Mouse (Mus musculus) bone marrow, adult 2 months (tissue): Measurements from ENCODE around the gene Glipr1. TPM values are rescaled to one million over a fixed set of nuclear protein-coding genes. Genes with fewer than 3 reads are reported as not detected.
A peak's percentile ranks its signal among the peaks of the same experiment; 100 is the strongest.
"Not testable (repeated sequence)": the region's sequence is repeated elsewhere in the genome, so short reads cannot be mapped to it uniquely, and the experiment has no call there.

Source experiments
- H3K27ac ChIP-seq: fragments of 200-500 bp; 2 replicates; pipeline ENCODE4 v1.5.1; 2012; ENCODE audit warnings: low read depth, mild to moderate bottlenecking, control low read depth, inconsistent platforms, low read length; ENCODE audit not compliant: control insufficient read depth, poor library complexity, insufficient read depth
- H3K4me1 ChIP-seq: fragments of 200-500 bp; 2 replicates; pipeline ENCODE4 v1.6.1; 2011; ENCODE audit warnings: low read length; ENCODE audit not compliant: control insufficient read depth, insufficient read depth
- H3K4me3 ChIP-seq: fragments of 200-500 bp; replicated peaks from 2 replicates; pipeline ENCODE3; 2011; ENCODE audit warnings: mild to moderate bottlenecking, low read depth, low read length, control low read depth; ENCODE audit not compliant: control insufficient read depth
- CTCF ChIP-seq: fragments of 200-500 bp; IDR thresholded peaks from 2 replicates; pipeline ENCODE4 v1.5.1; 2011; ENCODE audit warnings: low read length, control low read depth; ENCODE audit not compliant: control insufficient read depth, insufficient read depth
- POLR2A ChIP-seq: fragments of 200-500 bp; IDR thresholded peaks from 2 replicates; pipeline ENCODE4 v1.6.1; 2011; ENCODE audit warnings: low read depth, mild to moderate bottlenecking, control low read depth, low read length, borderline replicate concordance; ENCODE audit not compliant: control insufficient read depth
- WGBS: fragments of 180-500 bp; shearing (Covaris S2); methylation state at CpG from one replicate; pipeline ENCODE4 v1.1.7; 2018; 5-methylcytosine and 5-hydroxymethylcytosine counted together
- polyA plus RNA-seq: library from polyadenylated mRNA; stranded (reverse); fragments of >200 nt; gene quantifications from 2 replicates; pipeline ENCODE4 v1.2.4, GENCODE M21; 2011; ENCODE audit warnings: low replicate concordance; ENCODE audit not compliant: missing spikeins, insufficient read depth, insufficient read length

Gene Glipr1
- polyA plus RNA-seq = 39.6 and 115 TPM in 2 replicates

DNA sequence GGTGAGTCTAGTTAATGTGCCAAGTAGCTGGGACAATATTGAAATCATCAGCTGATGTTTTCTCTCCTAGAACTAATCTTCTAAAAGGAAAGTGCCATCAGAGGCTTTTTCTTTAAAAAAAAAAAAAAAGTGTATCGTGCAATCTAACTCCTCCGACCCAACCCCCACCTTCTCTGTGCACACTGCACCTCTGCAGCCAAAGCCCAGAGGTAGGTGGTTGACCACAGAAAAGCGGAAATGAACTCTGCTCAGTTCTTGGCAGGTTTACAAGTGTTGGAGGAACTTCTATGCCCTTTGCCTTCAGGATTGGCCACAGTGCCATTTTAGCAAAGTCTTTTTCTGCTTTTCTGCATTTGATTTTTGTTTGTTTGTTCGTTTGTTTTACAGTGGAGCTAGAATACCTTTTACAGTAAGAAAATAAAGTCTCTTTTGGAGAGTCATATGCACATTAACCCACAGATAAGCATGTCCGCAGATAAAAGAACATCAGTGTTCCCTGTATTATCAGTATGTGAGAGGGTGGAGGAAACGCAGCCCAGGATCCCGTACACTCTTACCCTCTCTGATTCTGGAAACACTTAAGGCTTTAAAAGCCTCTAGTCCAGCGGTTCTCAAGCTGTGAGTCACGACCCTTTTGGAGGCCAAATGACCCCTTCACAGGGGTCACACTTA, at the start of gene Glipr1:
Gene Glipr1 (minus strand): TSS at position 88 of the 672 bp plus-strand sequence.
- Histone ChIP-seq H3K4me3 (peak within 1 kb of the TSS; percentile 71), H3K4me1 (peaks cover 5% of the 10 kb centered on the region), H3K27ac (peak within 1 kb of the TSS; percentile 92)
- TF ChIP-seq POLR2A = no peak
- TF ChIP-seq CTCF = no peak
- WGBS = 5% methylated on average over 9 of the region's 9 CpGs

GRCm38 (mm10) chr10:112051956-112052355, 49.5 kb upstream of the Glipr1 start:
- H3K4me3 ChIP-seq = not testable (repeated sequence)

GRCm38 (mm10) chr10:112051220-112051619, 48.8 kb upstream of the Glipr1 start:
- no peak overlapping the region for H3K27ac ChIP-seq
- no peak overlapping the region for H3K4me3 ChIP-seq
- TF ChIP-seq POLR2A (no peak), CTCF (0 out of 2 replicates have a peak, but pooled peaks have one; percentile 5)
- H3K4me1 ChIP-seq = no peaks in the 10 kb centered on the region

More at GRCm38 (mm10) chr10:112051956-112052355, 49.5 kb upstream of the Glipr1 start:
- H3K27ac ChIP-seq, H3K4me1 ChIP-seq: not testable (repeated sequence)
- 64% methylated on average over 2 of the region's 2 CpGs for WGBS

GRCm38 (mm10) chr10:112044283-112044682, 41.9 kb upstream of the Glipr1 start:
- not testable (repeated sequence) for H3K4me1 ChIP-seq, H3K27ac ChIP-seq
- WGBS = 57% methylated on average over 14 of the region's 14 CpGs

DNA sequence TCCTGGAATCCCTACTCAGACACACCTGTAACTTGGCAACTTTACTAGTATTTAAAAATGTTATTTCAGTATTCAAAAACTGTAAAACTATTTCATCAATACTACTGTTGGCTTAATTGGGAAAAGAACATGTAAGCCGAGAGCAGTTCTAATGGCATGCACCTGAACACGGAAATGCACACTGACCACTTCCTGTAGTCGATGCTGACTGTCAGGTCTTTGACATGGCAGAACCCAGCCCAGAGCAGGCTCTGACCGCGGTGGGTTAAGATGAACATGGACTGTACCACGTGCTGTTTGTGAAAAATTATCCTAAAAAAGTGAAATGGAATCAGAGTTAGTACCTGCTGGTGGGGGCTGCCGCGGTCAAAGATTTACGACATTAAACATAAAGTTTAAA, 41.1 kb upstream of the Glipr1 start:
- not testable (repeated sequence) for H3K4me3 ChIP-seq, H3K27ac ChIP-seq, H3K4me1 ChIP-seq
- WGBS = 34% methylated on average over 9 of the region's 9 CpGs

More at GRCm38 (mm10) chr10:112044283-112044682, 41.9 kb upstream of the Glipr1 start:
- not testable (repeated sequence) for H3K4me3 ChIP-seq

DNA sequence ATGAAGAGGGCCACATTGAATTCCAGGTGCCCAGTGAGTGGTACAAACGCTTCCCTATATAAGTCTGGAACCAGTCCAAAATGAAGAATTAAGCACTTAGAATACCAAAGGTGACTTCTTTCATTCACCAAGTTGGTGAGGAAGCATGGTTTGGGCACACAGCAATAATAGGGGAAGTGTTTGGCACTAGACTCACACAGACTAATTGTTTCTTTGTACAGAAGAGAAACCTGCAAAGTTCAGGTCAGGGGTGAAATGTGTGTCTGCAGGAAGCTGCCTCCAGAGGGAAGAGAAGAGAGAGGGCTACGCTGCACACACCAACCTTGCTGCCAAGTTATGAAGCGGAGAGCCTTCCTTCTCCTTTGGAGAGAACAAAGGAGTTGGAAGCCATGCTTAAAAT, 26.3 kb upstream of the Glipr1 start:
- not testable (repeated sequence) for H3K4me3 ChIP-seq, H3K4me1 ChIP-seq, H3K27ac ChIP-seq
- WGBS = 46% methylated on average over 3 of the region's 3 CpGs

DNA sequence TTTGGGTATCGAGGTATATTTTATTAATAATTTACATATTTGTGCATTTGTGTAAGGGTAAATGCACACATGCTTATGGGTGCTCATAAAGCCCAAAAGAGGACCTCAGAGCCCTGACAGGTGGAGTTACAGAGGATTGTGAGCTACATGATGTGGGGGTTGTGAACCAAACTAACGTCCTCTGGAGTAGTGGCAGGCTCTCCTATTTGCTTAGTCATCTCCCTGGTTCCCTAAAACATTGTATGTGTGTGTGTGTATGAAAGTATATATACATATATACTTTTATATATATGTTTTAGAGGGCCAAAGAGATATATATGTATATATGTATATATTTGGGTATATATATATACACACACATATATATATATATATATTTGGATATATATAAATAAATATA, 21.2 kb upstream of the Glipr1 start:
- Histone ChIP-seq H3K4me1 (no peaks in the 10 kb centered on the region), H3K4me3 (no peak overlapping the region), H3K27ac (no peak overlapping the region)
- TF ChIP-seq CTCF (no peak), POLR2A (no peak)
- WGBS = 37% methylated on average over 2 of the region's 2 CpGs

DNA sequence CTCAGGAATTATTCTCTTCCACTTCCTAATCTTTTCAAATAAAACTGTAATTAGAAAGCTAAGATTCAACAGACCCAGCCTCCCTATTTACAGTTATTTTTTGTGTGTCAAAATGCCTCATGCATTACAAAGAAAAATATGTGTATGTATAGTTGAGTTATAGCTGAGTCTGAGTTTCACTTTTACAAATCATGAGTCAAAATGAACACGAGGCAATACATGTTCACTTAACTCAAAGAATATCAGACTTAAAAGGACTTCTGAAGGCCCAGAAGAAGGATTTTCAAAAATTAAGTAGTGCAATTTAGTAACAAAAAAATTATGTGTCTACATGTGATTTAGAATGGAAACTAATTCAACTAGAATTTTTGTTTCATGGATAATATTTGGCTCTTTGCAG, 7.1 kb upstream of the Glipr1 start:
- H3K27ac ChIP-seq, H3K4me3 ChIP-seq, H3K4me1 ChIP-seq: not testable (repeated sequence)
- 65% methylated on average over 1 of the region's 1 CpGs for WGBS

DNA sequence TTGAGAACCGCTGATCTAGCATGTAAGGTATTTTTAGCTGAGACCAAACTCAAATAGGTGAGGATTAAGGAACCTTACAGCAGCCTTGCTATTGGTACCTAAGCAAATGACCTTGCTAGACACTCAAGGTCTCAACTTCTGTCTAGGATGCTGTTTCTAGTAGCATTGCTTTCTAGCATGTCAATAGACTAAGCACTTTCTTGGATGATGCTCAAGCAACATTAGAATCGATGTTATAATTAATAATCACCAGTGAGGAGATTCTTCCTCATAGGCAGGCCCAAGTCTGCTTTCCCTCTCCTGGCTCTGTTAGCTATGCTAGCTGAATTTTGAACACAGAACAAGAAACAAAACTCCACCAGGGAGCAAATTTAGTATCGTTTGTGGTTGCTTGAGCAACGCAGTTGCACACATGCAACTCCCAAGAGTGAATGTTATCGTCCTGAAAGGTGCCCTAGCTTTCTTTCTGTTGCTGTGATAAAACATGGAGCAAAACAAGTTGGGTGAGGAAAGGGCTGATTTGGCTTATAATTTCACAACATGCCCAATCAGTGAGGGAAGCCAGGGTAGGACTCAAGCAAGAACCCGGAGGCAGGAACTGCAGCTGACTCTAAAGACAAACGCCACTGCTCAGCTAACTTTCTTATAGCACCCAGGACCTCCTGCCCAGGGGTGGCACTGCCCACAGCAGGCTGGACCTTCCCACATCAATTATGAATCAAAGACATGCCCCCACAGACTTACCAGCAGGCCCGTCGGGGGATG, 493 bp downstream of the Glipr1 start:
- TF ChIP-seq POLR2A (no peak), CTCF (no peak)
- Histone ChIP-seq H3K4me3 (peak overlapping the region; percentile 71), H3K4me1 (peaks cover 5% of the 10 kb centered on the region), H3K27ac (peak overlapping the region; percentile 92)
- 6% methylated on average over 9 of the region's 9 CpGs for whole genome bisulfite sequencing

DNA sequence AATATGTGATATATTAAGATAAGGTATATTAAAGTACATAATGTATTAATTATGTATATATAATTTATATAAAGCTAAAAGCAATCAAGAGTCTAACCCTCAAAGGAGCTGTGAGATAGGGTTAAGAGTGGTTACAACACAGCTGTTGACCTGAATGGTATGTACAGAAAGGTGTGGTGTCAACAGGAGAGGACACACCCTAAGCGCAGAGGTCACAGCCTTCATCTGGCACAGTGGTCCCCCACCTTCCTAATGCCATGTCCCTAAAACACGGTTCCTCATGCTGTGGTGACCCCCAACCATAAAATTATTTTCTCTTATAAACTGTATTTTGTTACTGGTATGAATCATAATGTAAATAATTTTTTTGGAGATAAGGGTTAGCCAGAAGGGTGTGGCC, 1.1 kb downstream of the Glipr1 start:
- peak overlapping the region; percentile 92; the same call in 1 of the 2 replicates for H3K27ac ChIP-seq
- H3K4me1 ChIP-seq = peaks cover 5% of the 10 kb centered on the region
- no peak for TF ChIP-seq POLR2A
- TF ChIP-seq CTCF = no peak
- WGBS = 42% methylated on average over 2 of the region's 2 CpGs
- H3K4me3 ChIP-seq = peak overlapping the region; percentile 44
